Mouse (Mus musculus): ENCODE data around the gene Copg2. TPM values are rescaled to one million over a fixed set of nuclear protein-coding genes. Genes with fewer than 3 reads are reported as not detected.
A peak's percentile ranks its signal among the peaks of the same experiment; 100 is the strongest.
"Not testable (repeated sequence)": the region's sequence is repeated elsewhere in the genome, so short reads cannot be mapped to it uniquely, and the experiment has no call there.

Copg2 gene
- polyA plus RNA-seq, 2 experiments from 2014 or later = 31.9 to 32.3 TPM

- no peak for ATAC-seq
These were observed 91.4 kb downstream of the Copg2 start for GRCm38 (mm10) chr6:30805053-30805752.

GRCm38 (mm10) chr6:30804389-30805052 lies 92.1 kb downstream of the Copg2 start:
- peak; percentile 99 for ATAC-seq

- ATAC-seq = not testable (repeated sequence)
These were observed 93.7 kb downstream of the Copg2 start for GRCm38 (mm10) chr6:30802915-30803314.

- no peak for ATAC-seq
These were observed 145.4 kb downstream of the Copg2 start for GRCm38 (mm10) chr6:30751209-30751608.

GRCm38 (mm10) chr6:30750482-30750881 lies 146.1 kb downstream of the Copg2 start:
- ATAC-seq = no peak

GRCm38 (mm10) chr6:30749892-30750291 lies 146.7 kb downstream of the Copg2 start:
- no peak for ATAC-seq

GRCm38 (mm10) chr6:30749042-30749689 lies 147.4 kb downstream of the Copg2 start:
- no peak for ATAC-seq

GRCm38 (mm10) chr6:30748358-30748910 lies 148.2 kb downstream of the Copg2 start:
- no peak for ATAC-seq

- ATAC-seq = no peak
These were observed 148.8 kb downstream of the Copg2 start for GRCm38 (mm10) chr6:30747631-30748357.

- ATAC-seq = no peak
These were observed 151.0 kb downstream of the Copg2 start for GRCm38 (mm10) chr6:30745591-30745990.

GRCm38 (mm10) chr6:30744846-30745245 lies 151.7 kb downstream of the Copg2 start:
- ATAC-seq = no peak

GRCm38 (mm10) chr6:30739177-30739747 lies 157.3 kb downstream of the Copg2 start:
- ATAC-seq = no peak

GRCm38 (mm10) chr6:30738464-30739006 lies 158.1 kb downstream of the Copg2 start:
- no peak for ATAC-seq

- peak; percentile 28 for ATAC-seq
These were observed 158.8 kb downstream of the Copg2 start for GRCm38 (mm10) chr6:30737548-30738463.

GRCm38 (mm10) chr6:30736864-30737547 lies 159.6 kb downstream of the Copg2 start:
- ATAC-seq = no peak

- ATAC-seq = no peak
These were observed 160.2 kb downstream of the Copg2 start for GRCm38 (mm10) chr6:30736372-30736762.

- ATAC-seq = no peak
These were observed 160.7 kb downstream of the Copg2 start for GRCm38 (mm10) chr6:30735728-30736371.

GRCm38 (mm10) chr6:30734988-30735727 lies 161.4 kb downstream of the Copg2 start:
- no peak for ATAC-seq

- no peak for ATAC-seq
These were observed 162.1 kb downstream of the Copg2 start for GRCm38 (mm10) chr6:30734465-30734864.

All from activated CD4-positive, CD25-positive, alpha-beta regulatory T cell, adult 4 months (primary cell).